Mouse (Mus musculus): ENCODE measurements at regions not wholly inside any gene's neighbourhood (a gene's known extent, or its start where the extent isn't known, plus 50 kb on each side); places are given as distances from the start of the nearest gene placed in this dataset.

DNA sequence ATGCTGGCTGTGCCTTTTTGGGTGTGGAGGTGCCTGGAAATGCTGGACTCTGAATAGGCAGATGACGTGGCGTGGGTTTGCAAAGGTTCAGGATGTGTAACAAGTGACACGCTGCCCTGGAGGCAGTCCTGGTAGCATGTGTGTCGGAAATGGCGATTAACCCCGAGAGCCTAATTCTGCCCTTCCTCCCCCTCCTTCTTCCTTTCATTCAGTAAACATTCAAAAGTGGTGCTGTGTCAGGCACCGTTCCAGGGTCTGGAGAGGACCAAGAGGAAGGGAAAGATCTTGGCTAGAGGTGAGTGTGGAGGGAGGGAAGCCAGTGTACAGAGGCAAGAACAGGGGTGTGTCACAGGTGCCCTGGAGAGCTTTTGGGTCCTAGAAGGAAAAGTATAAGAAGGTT, 151.5 kb upstream of the Gm3448 start:
- dilution Hi-C loops (cut with MboI; ENCODE audit: extremely low pct_ligation_motif_present, extremely low pct_unique_long_range_greater_than_20kb, low sequenced_read_pairs) (no loop called here), in situ Hi-C loops (cut with MboI; ENCODE audit: low pct_ligation_motif_present, low pct_unique_long_range_greater_than_20kb, low sequenced_read_pairs) (no loop called here)
- DNase-seq (ENCODE audit: extremely low read depth): no peak
- H3K27ac ChIP-seq (ENCODE audit: insufficient read depth, low read depth): no peak overlapping the region
- no peak for TF ChIP-seq CTCF (conservative IDR thresholded peaks at IDR 0.05 in 1 of 2, IDR thresholded peaks at IDR 0.05 in 1 of 2; ENCODE audit: low read depth in 2 of 2, low read length in 2 of 2)
- no peak for TF ChIP-seq NELFE (IDR thresholded peaks at IDR 0.05; ENCODE audit: low read depth, low read length)
- H3K79me2 ChIP-seq (replicated peaks; ENCODE audit: control insufficient read depth, extremely low read depth, insufficient read depth, poor library complexity, severe bottlenecking): no peaks in the 10 kb centered on the region
- no peak overlapping the region for H3K4me2 ChIP-seq (ENCODE audit: insufficient read depth, low read depth, poor library complexity, severe bottlenecking)
- peaks cover 5 to 18% of the 10 kb centered on the region in 2 experiments for H3K4me1 ChIP-seq (ENCODE audit: control insufficient read depth in 1 of 2, insufficient read depth in 2 of 2)
- no peaks in the 10 kb centered on the region for H3K27me3 ChIP-seq (replicated peaks)
- no peaks in the 10 kb centered on the region for H3K9me3 ChIP-seq (replicated peaks; ENCODE audit: low read length)
- H3K9ac ChIP-seq (ENCODE audit: insufficient read depth, low read depth): no peak overlapping the region
- no peaks in the 10 kb centered on the region for H3K36me3 ChIP-seq (replicated peaks in 1 of 2; ENCODE audit: control insufficient read depth in 1 of 2, insufficient read depth in 1 of 2, low read length in 1 of 2)
- no peak overlapping the region for H3K4me3 ChIP-seq (replicated peaks in 1 of 3; ENCODE audit: low read depth in 2 of 3, low read length in 2 of 3, poor library complexity in 1 of 3)

GRCm38 (mm10) chr17:15185217-15185616, 143.9 kb upstream of the Gm3448 start:
- peaks cover 2% of the 10 kb centered on the region for H3K9me3 ChIP-seq (replicated peaks; ENCODE audit: low read length)
- DNase-seq (ENCODE audit: extremely low read depth): no peak
- H3K27me3 ChIP-seq (replicated peaks): no peaks in the 10 kb centered on the region
- H3K4me3 ChIP-seq (replicated peaks in 1 of 3; ENCODE audit: low read depth in 2 of 3, low read length in 2 of 3, poor library complexity in 1 of 3): no peak overlapping the region
- no peaks in the 10 kb centered on the region for H3K79me2 ChIP-seq (replicated peaks; ENCODE audit: control insufficient read depth, extremely low read depth, insufficient read depth, poor library complexity, severe bottlenecking)
- no peaks in the 10 kb centered on the region for H3K4me1 ChIP-seq (ENCODE audit: control insufficient read depth in 1 of 2, insufficient read depth in 2 of 2)
- TF ChIP-seq POLR2AphosphoS2 (IDR thresholded peaks at IDR 0.05; ENCODE audit: low read depth, low read length) (no peak), KAT2A (IDR thresholded peaks at IDR 0.05; ENCODE audit: insufficient replicate concordance, low read length) (no peak), EP300 (IDR thresholded peaks at IDR 0.05; ENCODE audit: low read length) (no peak), E2F4 (IDR thresholded peaks at IDR 0.05; ENCODE audit: insufficient replicate concordance, low read depth, low read length) (no peak), ELF1 (IDR thresholded peaks at IDR 0.05; ENCODE audit: low read depth, low read length) (no peak)
- H3K36me3 ChIP-seq (replicated peaks in 1 of 2; ENCODE audit: control insufficient read depth in 1 of 2, insufficient read depth in 1 of 2, low read length in 1 of 2): no peaks in the 10 kb centered on the region
- dilution Hi-C loops (cut with MboI; ENCODE audit: extremely low pct_ligation_motif_present, extremely low pct_unique_long_range_greater_than_20kb, low sequenced_read_pairs) (no loop called here), in situ Hi-C loops (cut with MboI; ENCODE audit: low pct_ligation_motif_present, low pct_unique_long_range_greater_than_20kb, low sequenced_read_pairs) (no loop called here)
- H3K4me2 ChIP-seq (ENCODE audit: insufficient read depth, low read depth, poor library complexity, severe bottlenecking): no peak overlapping the region
- H3K9ac ChIP-seq (ENCODE audit: insufficient read depth, low read depth): no peak overlapping the region
- no peak overlapping the region for H3K27ac ChIP-seq (ENCODE audit: insufficient read depth, low read depth)

DNA sequence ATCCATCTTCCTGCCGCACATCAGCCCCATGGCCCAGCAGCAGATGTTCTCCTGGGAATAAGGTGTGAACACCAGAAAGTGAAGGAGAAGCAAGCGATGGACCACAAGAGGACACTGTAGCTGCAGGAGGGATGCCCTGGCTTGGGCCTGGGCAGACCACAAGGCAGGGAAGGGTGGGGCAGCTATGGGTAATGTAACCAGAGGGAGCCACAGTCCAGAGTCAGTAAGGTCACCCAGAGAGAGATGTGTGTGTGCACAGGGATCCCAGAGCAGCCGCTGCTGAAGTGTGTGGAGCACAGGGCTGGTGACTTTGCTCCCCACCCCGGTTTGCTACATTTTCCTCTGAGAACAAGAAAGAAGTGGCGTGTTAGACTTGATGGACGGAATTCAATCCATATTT, 142.5 kb upstream of the Gm3448 start:
- TF ChIP-seq POLR2AphosphoS2 (IDR thresholded peaks at IDR 0.05; ENCODE audit: low read depth, low read length) (no peak), PAX5 (IDR thresholded peaks at IDR 0.05; ENCODE audit: low read length) (no peak), CTCF (conservative IDR thresholded peaks at IDR 0.05 in 1 of 2, IDR thresholded peaks at IDR 0.05 in 1 of 2; ENCODE audit: low read depth in 2 of 2, low read length in 2 of 2) (no peak), E2F4 (IDR thresholded peaks at IDR 0.05; ENCODE audit: insufficient replicate concordance, low read depth, low read length) (no peak), POLR2A (IDR thresholded peaks at IDR 0.05; ENCODE audit: low read depth, low read length) (no peak), MXI1 (IDR thresholded peaks at IDR 0.05; ENCODE audit: low read depth, low read length) (no peak)
- Histone ChIP-seq H3K9me3 (replicated peaks; ENCODE audit: low read length) (peaks cover 2% of the 10 kb centered on the region), H3K79me2 (replicated peaks; ENCODE audit: control insufficient read depth, extremely low read depth, insufficient read depth, poor library complexity, severe bottlenecking) (no peaks in the 10 kb centered on the region), H3K27ac (ENCODE audit: insufficient read depth, low read depth) (no peak overlapping the region), H3K9ac (ENCODE audit: insufficient read depth, low read depth) (no peak overlapping the region), H3K4me1 (ENCODE audit: control insufficient read depth in 1 of 2, insufficient read depth in 2 of 2) (no peaks in the 10 kb centered on the region), H3K27me3 (replicated peaks) (no peaks in the 10 kb centered on the region), H3K36me3 (replicated peaks in 1 of 2; ENCODE audit: control insufficient read depth in 1 of 2, insufficient read depth in 1 of 2, low read length in 1 of 2) (no peaks in the 10 kb centered on the region), H3K4me2 (ENCODE audit: insufficient read depth, low read depth, poor library complexity, severe bottlenecking) (no peak overlapping the region), H3K4me3 (replicated peaks in 1 of 3; ENCODE audit: low read depth in 2 of 3, low read length in 2 of 3, poor library complexity in 1 of 3) (no peak overlapping the region)
- dilution Hi-C loops (cut with MboI; ENCODE audit: extremely low pct_ligation_motif_present, extremely low pct_unique_long_range_greater_than_20kb, low sequenced_read_pairs): no loop called here
- DNase-seq (ENCODE audit: extremely low read depth): no peak
- in situ Hi-C loops (cut with MboI; ENCODE audit: low pct_ligation_motif_present, low pct_unique_long_range_greater_than_20kb, low sequenced_read_pairs): no loop called here

Measured in CH12.LX (cell line).